Mouse (Mus musculus) cerebellum, adult 2 months (tissue): ENCODE measurements around the gene Plekhh2.

Experiments used
- CTCF ChIP-seq: fragments of 200-500 bp; IDR thresholded peaks from 2 replicates; pipeline ENCODE4 v1.5.1; 2011; ENCODE audit warnings: low read depth, mild to moderate bottlenecking, control low read depth, low read length, moderate library complexity, borderline replicate concordance; ENCODE audit not compliant: insufficient read depth
- POLR2A ChIP-seq: fragments of 200-500 bp; IDR thresholded peaks from 2 replicates; pipeline ENCODE4 v1.6.1; 2011; ENCODE audit warnings: low read length, control low read depth, borderline replicate concordance; ENCODE audit not compliant: insufficient read depth

DNA sequence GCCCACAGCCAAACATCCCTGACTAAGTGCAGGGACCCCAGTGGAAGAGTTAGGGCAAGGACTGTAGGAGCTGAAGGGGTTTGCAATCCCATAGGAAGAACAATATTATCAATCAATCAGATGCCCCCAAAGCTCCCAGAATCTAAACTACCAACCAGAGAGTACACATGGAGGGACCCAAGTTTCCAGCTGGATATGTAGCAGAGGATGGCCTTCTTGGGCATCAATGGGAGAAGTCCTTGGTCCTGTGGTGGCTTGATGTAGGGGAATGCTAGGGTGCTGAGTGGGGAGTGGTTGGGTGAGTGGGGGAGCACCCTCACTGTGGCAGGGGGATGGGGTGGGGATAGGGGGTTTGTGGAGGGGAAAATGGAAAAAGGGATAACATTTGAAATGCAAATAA, 8.4 kb downstream of the Plekhh2 start:
- TF ChIP-seq CTCF (no peak), POLR2A (no peak)
